Mouse (Mus musculus): ENCODE data around the gene Aurka.

DNA sequence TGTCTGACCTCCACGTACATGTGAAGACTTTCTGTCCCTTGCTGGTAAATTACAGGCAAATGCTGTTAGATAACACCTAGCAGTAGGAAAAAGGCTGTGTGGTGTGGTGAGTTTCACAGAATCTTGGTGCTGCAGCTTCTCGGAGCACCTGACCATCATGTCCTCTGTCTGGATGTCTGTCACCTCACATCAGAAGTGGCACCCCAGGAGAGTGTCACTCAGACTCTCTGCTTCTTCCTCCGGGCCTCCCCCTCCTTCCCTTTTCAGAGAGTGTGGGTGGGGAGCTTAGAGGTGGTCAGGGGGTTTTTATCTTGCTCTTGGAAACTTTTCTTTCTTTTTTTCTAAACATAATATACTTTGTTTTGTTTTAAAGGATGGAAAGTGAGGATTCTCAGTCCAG is 34.7 kb upstream of the Aurka start:
- TF ChIP-seq CTCF (IDR thresholded peaks at IDR 0.05; ENCODE audit: low read depth) (no peak), EP300 (optimal IDR thresholded peaks at IDR 0.05) (no peak)
